Mouse (Mus musculus): ENCODE measurements around the gene Cdk14.

Cdk14 gene

GRCm38 (mm10) chr5:5314270-5314669 lies 105.8 kb downstream of the Cdk14 start:
- DNase-seq (ENCODE audit: low spot score in 2 of 2) = no peak

GRCm38 (mm10) chr5:5313195-5313760 lies 106.8 kb downstream of the Cdk14 start:
- no peak for DNase-seq (ENCODE audit: low spot score in 2 of 2)

GRCm38 (mm10) chr5:5305286-5305685 lies 114.8 kb downstream of the Cdk14 start:
- no peak for DNase-seq (ENCODE audit: low spot score in 2 of 2)

GRCm38 (mm10) chr5:5303102-5303670 lies 116.9 kb downstream of the Cdk14 start:
- no peak for DNase-seq (ENCODE audit: low spot score in 2 of 2)

GRCm38 (mm10) chr5:5301571-5302079 lies 118.5 kb downstream of the Cdk14 start:
- no peak for DNase-seq (ENCODE audit: low spot score in 2 of 2)

- no peak for DNase-seq (ENCODE audit: low spot score in 2 of 2)
Observed at GRCm38 (mm10) chr5:5300998-5301397, 119.1 kb downstream of the Cdk14 start.

GRCm38 (mm10) chr5:5300290-5300689 lies 119.8 kb downstream of the Cdk14 start:
- no peak for DNase-seq (ENCODE audit: low spot score in 2 of 2)

GRCm38 (mm10) chr5:5297222-5297621 lies 122.9 kb downstream of the Cdk14 start:
- DNase-seq (ENCODE audit: low spot score in 2 of 2) = no peak

GRCm38 (mm10) chr5:5296773-5297172 lies 123.3 kb downstream of the Cdk14 start:
- DNase-seq (ENCODE audit: low spot score in 2 of 2) = no peak

- DNase-seq (ENCODE audit: low spot score in 2 of 2) = no peak
Observed at GRCm38 (mm10) chr5:5292830-5293542, 127.1 kb downstream of the Cdk14 start.

GRCm38 (mm10) chr5:5291321-5291991 lies 128.7 kb downstream of the Cdk14 start:
- no peak for DNase-seq (ENCODE audit: low spot score in 2 of 2)

GRCm38 (mm10) chr5:5290714-5291113 lies 129.4 kb downstream of the Cdk14 start:
- DNase-seq (ENCODE audit: low spot score in 2 of 2) = no peak

GRCm38 (mm10) chr5:5285876-5286275 lies 134.2 kb downstream of the Cdk14 start:
- no peak for DNase-seq (ENCODE audit: low spot score in 2 of 2)

- DNase-seq (ENCODE audit: low spot score in 2 of 2) = no peak
Observed at GRCm38 (mm10) chr5:5284531-5284930, 135.6 kb downstream of the Cdk14 start.

- no peak for DNase-seq (ENCODE audit: low spot score in 2 of 2)
Observed at GRCm38 (mm10) chr5:5283756-5284430, 136.2 kb downstream of the Cdk14 start.

GRCm38 (mm10) chr5:5282425-5282824 lies 137.7 kb downstream of the Cdk14 start:
- no peak for DNase-seq (ENCODE audit: low spot score in 2 of 2)

- no peak for DNase-seq (ENCODE audit: low spot score in 2 of 2)
Observed at GRCm38 (mm10) chr5:5275321-5275720, 144.8 kb downstream of the Cdk14 start.

GRCm38 (mm10) chr5:5274318-5274717 lies 145.8 kb downstream of the Cdk14 start:
- DNase-seq (ENCODE audit: low spot score in 2 of 2) = no peak

- DNase-seq (ENCODE audit: low spot score in 2 of 2) = no peak
Observed at GRCm38 (mm10) chr5:5266787-5267126, 153.4 kb downstream of the Cdk14 start.

- DNase-seq (ENCODE audit: low spot score in 2 of 2) = peak; percentile 60 to 70
Observed at GRCm38 (mm10) chr5:5265861-5266786, 154.0 kb downstream of the Cdk14 start.

GRCm38 (mm10) chr5:5265401-5265841 lies 154.7 kb downstream of the Cdk14 start:
- no peak for DNase-seq (ENCODE audit: low spot score in 2 of 2)

Data from frontal cortex, postnatal 10 days (tissue).